Mouse (Mus musculus): Measurements from ENCODE around the gene Mcm10. TPM values are rescaled to one million over a fixed set of nuclear protein-coding genes. Genes with fewer than 3 reads are reported as not detected.

Mcm10 gene
- total and polyA plus RNA-seq, 3 experiments = 72.6 to 104 (median 73.6) TPM

- in situ Hi-C loops (cut with MboI; ENCODE audit: low pct_ligation_motif_present, low pct_unique_long_range_greater_than_20kb, low sequenced_read_pairs) (no loop called here), dilution Hi-C loops (cut with MboI; ENCODE audit: extremely low pct_ligation_motif_present, extremely low pct_unique_long_range_greater_than_20kb, low sequenced_read_pairs) (no loop called here)
- H3K36me3 ChIP-seq (replicated peaks in 1 of 2; ENCODE audit: control insufficient read depth in 1 of 2, insufficient read depth in 1 of 2, low read length in 1 of 2) = peaks cover 39 to 81% of the 10 kb centered on the region in 2 experiments
- no peak overlapping the region for H3K4me3 ChIP-seq (replicated peaks in 1 of 3; ENCODE audit: low read depth in 2 of 3, low read length in 2 of 3, poor library complexity in 1 of 3)
- no peak for DNase-seq (ENCODE audit: extremely low read depth)
- H3K4me1 ChIP-seq (ENCODE audit: control insufficient read depth in 1 of 2, insufficient read depth in 2 of 2) = peaks cover 6 to 62% of the 10 kb centered on the region in 2 experiments
- TF ChIP-seq MAFK (IDR thresholded peaks at IDR 0.05; ENCODE audit: insufficient replicate concordance, low read length) = no peak
- no peak for TF ChIP-seq NRF1 (IDR thresholded peaks at IDR 0.05; ENCODE audit: low read depth, low read length)
- no peak for TF ChIP-seq MEF2A (IDR thresholded peaks at IDR 0.05; ENCODE audit: borderline replicate concordance, low read depth, low read length)
- no peak overlapping the region for H3K4me2 ChIP-seq (ENCODE audit: insufficient read depth, low read depth, poor library complexity, severe bottlenecking)
- H3K9ac ChIP-seq (ENCODE audit: insufficient read depth, low read depth) = no peak overlapping the region
- no peak overlapping the region for H3K27ac ChIP-seq (ENCODE audit: insufficient read depth, low read depth)
- no peaks in the 10 kb centered on the region for H3K27me3 ChIP-seq (replicated peaks)
- H3K9me3 ChIP-seq (replicated peaks; ENCODE audit: low read length) = no peaks in the 10 kb centered on the region
- no peaks in the 10 kb centered on the region for H3K79me2 ChIP-seq (replicated peaks; ENCODE audit: control insufficient read depth, extremely low read depth, insufficient read depth, poor library complexity, severe bottlenecking)
Measured at GRCm38 (mm10) chr2:5042616-5043475, 30.3 kb upstream of the Mcm10 start.

- H3K27me3 ChIP-seq (replicated peaks) = no peaks in the 10 kb centered on the region
- H3K79me2 ChIP-seq (replicated peaks; ENCODE audit: control insufficient read depth, extremely low read depth, insufficient read depth, poor library complexity, severe bottlenecking) = no peaks in the 10 kb centered on the region
- H3K9ac ChIP-seq (ENCODE audit: insufficient read depth, low read depth) = no peak overlapping the region
- no peak for DNase-seq (ENCODE audit: extremely low read depth)
- H3K9me3 ChIP-seq (replicated peaks; ENCODE audit: low read length) = no peaks in the 10 kb centered on the region
- H3K27ac ChIP-seq (ENCODE audit: insufficient read depth, low read depth) = no peak overlapping the region
- no peak overlapping the region for H3K4me3 ChIP-seq (replicated peaks in 1 of 3; ENCODE audit: low read depth in 2 of 3, low read length in 2 of 3, poor library complexity in 1 of 3)
- dilution Hi-C loops (cut with MboI; ENCODE audit: extremely low pct_ligation_motif_present, extremely low pct_unique_long_range_greater_than_20kb, low sequenced_read_pairs) (no loop called here), in situ Hi-C loops (cut with MboI; ENCODE audit: low pct_ligation_motif_present, low pct_unique_long_range_greater_than_20kb, low sequenced_read_pairs) (no loop called here)
- peaks cover 8 to 68% of the 10 kb centered on the region in 2 experiments for H3K4me1 ChIP-seq (ENCODE audit: control insufficient read depth in 1 of 2, insufficient read depth in 2 of 2)
- H3K36me3 ChIP-seq (replicated peaks in 1 of 2; ENCODE audit: control insufficient read depth in 1 of 2, insufficient read depth in 1 of 2, low read length in 1 of 2) = peaks cover 42 to 84% of the 10 kb centered on the region in 2 experiments
- no peak for TF ChIP-seq MAX (IDR thresholded peaks at IDR 0.05; ENCODE audit: low read length)
- TF ChIP-seq JUND (conservative IDR thresholded peaks at IDR 0.05; ENCODE audit: low read depth, low read length) = no peak
- TF ChIP-seq RCOR1 (conservative IDR thresholded peaks at IDR 0.05; ENCODE audit: low read depth, low read length) = no peak
- TF ChIP-seq NRF1 (IDR thresholded peaks at IDR 0.05; ENCODE audit: low read depth, low read length) = no peak
- TF ChIP-seq HCFC1 (IDR thresholded peaks at IDR 0.05; ENCODE audit: low read depth, low read length) = no peak
- no peak for TF ChIP-seq GABPA (IDR thresholded peaks at IDR 0.05; ENCODE audit: insufficient replicate concordance, low read depth, low read length)
- no peak for TF ChIP-seq CHD1 (IDR thresholded peaks at IDR 0.05; ENCODE audit: low read depth, low read length)
- H3K4me2 ChIP-seq (ENCODE audit: insufficient read depth, low read depth, poor library complexity, severe bottlenecking) = no peak overlapping the region
Measured at GRCm38 (mm10) chr2:5041854-5042253, 29.3 kb upstream of the Mcm10 start.
